Mouse (Mus musculus): Measurements from ENCODE around the gene Arhgap18.

Gene Arhgap18

GRCm38 (mm10) chr10:26752929-26753567 is at the start of gene Arhgap18:
TSS of gene Arhgap18 (plus strand) at chr10:26753421.
- no peak for DNase-seq (ENCODE audit: low spot score)

DNA sequence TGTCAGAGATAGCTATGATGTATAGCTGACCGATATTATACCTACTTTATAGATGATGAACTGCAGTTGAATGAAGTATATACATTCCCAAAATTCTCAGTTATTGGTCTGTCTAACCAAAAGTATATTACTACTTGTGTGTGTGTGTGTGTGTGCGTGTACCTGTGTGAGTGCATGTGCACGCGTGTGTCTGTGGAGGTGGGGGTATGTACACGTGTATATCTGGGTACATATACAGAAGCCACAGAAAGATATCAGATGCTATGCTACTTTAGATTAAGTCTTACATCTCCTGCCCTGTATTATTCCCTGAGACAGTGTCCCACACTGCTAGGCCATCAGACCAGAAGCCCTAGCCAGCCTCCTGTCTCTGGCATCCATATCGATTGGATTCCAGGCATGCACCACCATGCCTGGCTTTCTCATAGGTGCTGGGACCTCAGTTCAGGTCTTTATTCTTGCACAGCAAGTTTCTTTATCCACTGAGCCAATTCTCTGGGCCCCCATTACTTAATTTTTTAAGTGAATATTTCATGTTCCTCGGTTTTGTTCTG is 42.7 kb upstream of the Arhgap18 start:
- DNase-seq (ENCODE audit: low spot score) = no peak

- peak; percentile 53 for DNase-seq (ENCODE audit: low spot score)
Measured at GRCm38 (mm10) chr10:26711068-26711467, 42.2 kb upstream of the Arhgap18 start.

GRCm38 (mm10) chr10:26713986-26714385 is 39.2 kb upstream of the Arhgap18 start:
- no peak for DNase-seq (ENCODE audit: low spot score)

DNA sequence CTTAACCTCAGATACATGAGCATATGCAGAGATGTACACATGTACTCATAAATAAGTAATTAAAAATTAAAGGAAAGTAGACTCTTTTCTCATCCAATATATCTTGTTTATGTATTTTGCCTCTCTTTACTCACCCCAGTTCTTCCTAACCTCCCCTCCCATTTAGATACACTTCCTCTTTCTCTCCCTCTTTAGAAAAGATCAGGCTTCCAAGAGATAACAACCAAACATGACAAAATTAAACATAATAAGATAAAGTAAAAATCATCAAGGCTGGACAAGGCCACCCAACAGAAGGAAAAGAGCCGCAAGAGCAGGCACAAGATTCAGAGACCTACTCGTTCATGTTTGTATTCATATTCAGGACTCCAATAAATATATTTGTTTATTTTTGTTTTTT is 28.5 kb upstream of the Arhgap18 start:
- DNase-seq (ENCODE audit: low spot score) = no peak

DNA sequence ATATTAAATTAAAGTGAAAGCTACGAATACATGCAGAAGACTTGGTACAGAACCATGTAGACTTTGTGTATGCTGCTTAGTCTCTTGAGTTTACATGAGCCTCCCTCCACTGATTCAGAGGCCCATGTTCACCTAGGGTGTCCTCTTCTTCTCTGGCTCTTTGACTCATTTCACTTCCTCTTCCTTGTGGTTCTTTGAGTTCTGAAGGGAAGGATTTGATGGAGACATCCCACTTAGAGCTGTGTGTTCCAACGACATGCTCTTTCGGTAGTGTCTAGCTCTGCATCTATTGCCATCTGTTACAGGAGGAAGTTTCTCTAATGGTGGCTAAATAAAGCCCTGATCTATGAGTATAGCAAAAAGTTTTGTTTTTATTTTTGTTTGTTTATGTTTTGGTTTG is 28.0 kb upstream of the Arhgap18 start:
- DNase-seq (ENCODE audit: low spot score) = no peak

DNA sequence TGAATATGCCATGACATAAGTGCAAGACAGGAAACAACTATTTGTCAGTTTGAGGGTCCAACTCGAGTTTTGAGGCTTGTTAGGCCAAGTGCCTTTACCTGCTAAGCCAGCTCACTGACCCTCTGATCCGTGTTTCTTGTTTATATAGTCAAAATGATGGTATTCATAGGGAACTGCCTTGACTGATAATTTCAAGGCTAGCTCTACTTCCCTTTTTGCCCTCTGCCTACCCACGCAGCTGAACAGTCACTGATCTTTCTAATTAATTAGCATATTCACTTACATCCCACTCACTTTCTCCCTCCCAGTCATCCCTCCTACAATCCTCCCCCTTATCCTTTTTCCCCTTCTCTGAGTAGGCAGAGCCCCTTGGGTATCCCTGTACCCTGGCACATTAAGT is 2.4 kb upstream of the Arhgap18 start:
- no peak for DNase-seq (ENCODE audit: low spot score)

DNA sequence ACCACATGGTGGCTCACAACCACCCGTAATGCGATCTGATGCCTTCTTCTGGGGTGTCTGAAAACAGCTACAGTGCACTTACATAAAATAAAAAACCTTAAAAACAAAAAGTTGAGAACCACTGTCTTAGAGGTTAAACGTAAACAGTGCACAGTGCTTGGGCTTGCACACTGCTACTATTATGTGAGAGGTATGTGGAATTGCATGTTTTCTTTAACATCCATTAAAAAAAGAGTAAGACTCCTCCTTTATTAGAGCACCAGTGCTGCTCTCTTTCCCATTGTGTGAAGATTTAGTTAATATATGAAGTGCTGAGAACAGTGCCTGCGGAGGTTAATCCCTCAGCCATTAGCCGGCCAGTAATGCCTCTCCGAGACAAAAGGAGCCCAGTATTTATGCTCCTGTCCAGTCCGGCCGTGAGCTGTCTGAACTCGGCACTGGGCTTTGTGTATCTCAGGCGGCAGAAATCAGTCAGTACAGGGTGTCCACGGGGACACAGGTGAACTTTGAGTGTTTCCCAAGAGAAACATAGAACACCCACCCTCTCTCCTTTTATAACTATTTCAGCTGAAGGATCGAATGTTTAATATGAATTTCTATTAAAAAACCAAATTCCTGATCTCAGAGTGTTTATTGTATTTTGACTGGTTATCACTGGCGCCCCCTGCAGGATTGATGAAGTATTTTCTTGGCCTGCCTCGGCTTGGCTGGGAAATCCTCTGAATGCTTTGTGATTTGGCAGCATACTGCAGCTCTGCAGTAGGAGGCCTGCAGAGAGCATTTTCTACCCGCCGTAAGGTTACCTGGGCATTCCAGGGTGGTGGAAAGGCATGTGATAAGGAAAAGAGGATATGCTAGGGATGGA is 925 bp upstream of the Arhgap18 start:
- no peak for DNase-seq (ENCODE audit: low spot score)

DNA sequence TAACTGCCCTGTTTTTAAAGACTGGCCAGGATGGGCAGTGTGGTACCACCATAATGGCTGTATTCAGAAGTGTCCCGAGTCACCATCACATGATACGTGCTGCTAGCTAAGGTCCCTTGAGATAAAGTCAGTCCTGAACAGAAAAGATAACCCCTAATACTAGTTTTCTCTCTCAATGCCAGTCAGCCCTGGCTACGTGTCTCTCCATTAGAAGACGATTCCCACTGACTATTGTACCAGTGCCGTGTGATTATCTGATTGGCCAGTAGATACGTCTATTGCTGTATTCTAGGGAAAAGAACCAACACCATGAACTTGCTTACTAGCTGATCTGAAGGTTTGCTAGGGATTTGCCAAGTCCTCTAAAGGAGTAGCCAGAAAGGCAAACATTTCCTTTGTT is 785 bp downstream of the Arhgap18 start:
- DNase-seq (ENCODE audit: low spot score) = no peak

DNA sequence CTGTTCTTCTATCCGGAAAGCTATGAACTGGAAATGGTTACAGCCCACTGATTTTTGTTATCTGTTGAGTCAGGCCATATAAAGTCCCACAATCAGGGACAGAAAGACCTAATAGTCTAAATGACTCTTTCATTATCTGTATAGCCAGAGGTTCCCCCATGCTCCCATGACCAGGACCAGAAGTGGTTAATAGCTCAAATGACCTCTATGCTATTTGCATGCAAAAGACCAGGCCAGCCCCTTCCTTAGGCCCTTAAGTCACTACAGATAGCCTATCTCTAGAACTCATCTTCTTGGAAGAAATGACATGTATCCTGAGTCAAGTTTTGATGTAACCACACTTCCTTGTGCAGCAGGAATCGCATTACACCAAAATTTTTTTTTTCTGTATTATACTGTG is 4.0 kb downstream of the Arhgap18 start:
- DNase-seq (ENCODE audit: low spot score) = no peak

DNA sequence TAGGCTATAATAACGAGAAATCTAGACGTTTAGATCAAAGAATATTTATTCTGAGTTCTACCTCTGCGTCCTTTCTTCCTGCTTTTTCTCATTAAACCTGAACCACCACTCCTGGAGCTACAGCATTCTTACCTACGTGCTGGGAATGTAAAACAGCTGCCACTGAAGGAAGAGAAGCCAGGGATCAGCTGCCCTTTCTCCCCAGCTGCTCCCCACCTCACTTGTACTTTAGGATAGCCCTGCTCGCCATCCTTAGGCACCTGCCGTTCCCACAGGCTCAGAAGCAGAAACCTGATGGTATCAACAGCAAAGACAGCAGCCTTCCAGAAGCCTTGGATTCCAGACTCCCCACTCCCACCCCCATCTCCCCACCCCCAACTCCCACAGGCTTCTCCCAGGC is 6.2 kb downstream of the Arhgap18 start:
- DNase-seq (ENCODE audit: low spot score) = no peak

DNA sequence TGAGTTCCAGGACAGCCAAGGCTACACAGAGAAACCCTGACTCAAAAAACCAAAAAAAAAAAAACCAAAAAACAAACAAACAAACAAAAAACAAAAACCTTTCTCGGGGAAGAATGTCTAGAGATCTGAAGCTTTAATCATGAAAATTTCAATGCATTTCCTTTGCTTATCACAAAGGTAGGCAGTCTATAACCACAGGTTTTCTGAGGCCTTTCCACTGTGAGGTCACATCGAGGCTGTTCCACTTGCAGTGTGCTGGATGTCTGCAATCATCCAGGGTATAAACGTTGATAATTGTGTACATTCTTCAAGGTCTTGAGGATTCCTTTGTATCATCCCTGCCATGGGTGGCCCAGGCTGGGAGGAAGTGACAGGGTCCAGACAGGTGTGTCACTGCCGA is 7.9 kb downstream of the Arhgap18 start:
- DNase-seq (ENCODE audit: low spot score) = no peak

- no peak for DNase-seq (ENCODE audit: low spot score)
Measured at GRCm38 (mm10) chr10:26761991-26762903, 9.0 kb downstream of the Arhgap18 start.

DNA sequence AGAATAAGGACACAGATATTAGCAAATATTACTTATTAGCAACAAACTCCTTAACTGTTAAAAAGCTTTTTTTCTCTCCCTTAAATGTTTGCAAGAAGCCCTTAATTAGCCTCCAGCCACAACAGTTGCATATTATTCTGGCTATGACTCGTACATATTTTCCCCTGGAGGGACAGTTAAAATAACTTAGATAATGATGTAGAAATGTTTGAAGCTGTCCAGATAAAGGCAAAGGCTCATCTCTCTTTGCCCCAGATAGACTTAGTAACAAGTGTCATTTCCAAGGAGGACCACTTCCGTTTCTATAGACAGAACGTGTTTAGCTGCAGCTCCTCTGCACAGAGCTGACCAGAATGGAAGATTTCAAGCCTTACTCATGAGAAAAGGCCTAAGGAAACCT is 14.0 kb downstream of the Arhgap18 start:
- no peak for DNase-seq (ENCODE audit: low spot score)

GRCm38 (mm10) chr10:26768943-26769342 is 15.7 kb downstream of the Arhgap18 start:
- no peak for DNase-seq (ENCODE audit: low spot score)

- no peak for DNase-seq (ENCODE audit: low spot score)
Measured at GRCm38 (mm10) chr10:26770035-26770434, 16.8 kb downstream of the Arhgap18 start.

GRCm38 (mm10) chr10:26771938-26772623 is 18.9 kb downstream of the Arhgap18 start:
- peak; percentile 70 for DNase-seq (ENCODE audit: low spot score)

- peak; percentile 63 for DNase-seq (ENCODE audit: low spot score)
Measured at GRCm38 (mm10) chr10:26772624-26773540, 19.7 kb downstream of the Arhgap18 start.

- DNase-seq (ENCODE audit: low spot score) = no peak
Measured at GRCm38 (mm10) chr10:26773541-26773940, 20.3 kb downstream of the Arhgap18 start.

DNA sequence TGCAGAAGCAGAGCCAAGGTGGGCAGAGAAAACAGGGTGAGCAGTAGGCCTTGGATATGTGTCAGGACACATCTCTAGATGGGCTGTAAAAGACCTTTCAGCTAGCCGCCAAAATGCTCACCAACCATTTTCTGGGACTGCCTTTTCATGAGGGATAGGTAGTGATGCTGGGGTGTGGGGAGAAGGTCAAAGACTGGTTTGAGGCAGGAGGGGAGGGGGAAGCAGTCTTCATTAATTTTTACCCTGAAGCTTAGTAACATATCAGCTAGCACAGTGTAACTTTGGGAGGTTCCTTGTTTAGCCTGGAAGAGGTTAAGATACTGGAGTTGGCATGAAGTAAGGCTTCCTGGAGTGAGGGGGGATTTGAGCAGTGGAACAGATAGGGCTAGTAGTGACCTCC is 21.0 kb downstream of the Arhgap18 start:
- DNase-seq (ENCODE audit: low spot score) = no peak

Data from MN1 (cell line).